Mouse (Mus musculus) erythroblast, embryonic 14.5 days (primary cell): ENCODE data around the gene Lamc1. TPM values are rescaled to one million over a fixed set of nuclear protein-coding genes. Genes with fewer than 3 reads are reported as not detected.
"Not testable (repeated sequence)": the region's sequence is repeated elsewhere in the genome, so short reads cannot be mapped to it uniquely, and the experiment has no call there.

Experiments used
- H3K27me3 ChIP-seq: 2 replicates; pipeline ENCODE4 v1.6.1; 2012; ENCODE audit warnings: inconsistent platforms; ENCODE audit not compliant: control insufficient read depth
- H3K36me3 ChIP-seq: 2 replicates; pipeline ENCODE4 v1.6.1; 2012; ENCODE audit warnings: mild to moderate bottlenecking, inconsistent platforms; ENCODE audit not compliant: control insufficient read depth
- H3K4me1 ChIP-seq: 2 replicates; pipeline ENCODE4 v1.6.1; 2012; ENCODE audit warnings: inconsistent platforms; ENCODE audit not compliant: control insufficient read depth
- H3K4me3 ChIP-seq: replicated peaks from 2 replicates; pipeline ENCODE3; 2012; ENCODE audit warnings: moderate library complexity, mild to moderate bottlenecking, inconsistent platforms
- H3K9me3 ChIP-seq: 2 replicates; pipeline ENCODE4 v1.6.1; 2012; ENCODE audit warnings: low read length, inconsistent platforms, mixed read lengths; ENCODE audit not compliant: control insufficient read depth
- GATA1 ChIP-seq: IDR thresholded peaks from 2 replicates; pipeline ENCODE4 v1.6.1; 2012; ENCODE audit warnings: low read length, inconsistent platforms, mixed read lengths
- TAL1 ChIP-seq: IDR thresholded peaks from 3 replicates; pipeline ENCODE4 v1.6.1; 2012; ENCODE audit warnings: low read length, inconsistent platforms, mixed read lengths
- polyA plus RNA-seq: library from polyadenylated mRNA; stranded (reverse); fragments of >175 nt; gene quantifications from 2 replicates; pipeline ENCODE4 v1.2.3, GENCODE M21; 2012

Gene Lamc1
- polyA plus RNA-seq, 1 experiment = 0.01 TPM

GRCm38 (mm10) chr1:153308179-153308914, 24.2 kb downstream of the Lamc1 start:
- no peaks in the 10 kb centered on the region for H3K9me3 ChIP-seq
- peaks cover 22% of the 10 kb centered on the region for H3K4me1 ChIP-seq
- no peaks in the 10 kb centered on the region for H3K27me3 ChIP-seq
- no peaks in the 10 kb centered on the region for H3K36me3 ChIP-seq
- no peak overlapping the region for H3K4me3 ChIP-seq
- TF ChIP-seq TAL1 (no peak), GATA1 (no peak)

- no peaks in the 10 kb centered on the region for H3K27me3 ChIP-seq
- TF ChIP-seq GATA1 (no peak), TAL1 (no peak)
- no peaks in the 10 kb centered on the region for H3K36me3 ChIP-seq
- no peak overlapping the region for H3K4me3 ChIP-seq
- peaks cover 22% of the 10 kb centered on the region for H3K4me1 ChIP-seq
- no peaks in the 10 kb centered on the region for H3K9me3 ChIP-seq
Measured at GRCm38 (mm10) chr1:153307509-153308178, 24.9 kb downstream of the Lamc1 start.

- H3K27me3 ChIP-seq, H3K36me3 ChIP-seq, H3K9me3 ChIP-seq, H3K4me3 ChIP-seq: not testable (repeated sequence)
- H3K4me1 ChIP-seq = peaks cover 22% of the 10 kb centered on the region
Measured at GRCm38 (mm10) chr1:153305728-153306127, 26.9 kb downstream of the Lamc1 start.

GRCm38 (mm10) chr1:153305249-153305648, 27.3 kb downstream of the Lamc1 start:
- not testable (repeated sequence) for H3K27me3 ChIP-seq, H3K36me3 ChIP-seq, H3K4me3 ChIP-seq, H3K9me3 ChIP-seq
- peaks cover 22% of the 10 kb centered on the region for H3K4me1 ChIP-seq

- H3K9me3 ChIP-seq, H3K4me1 ChIP-seq, H3K36me3 ChIP-seq, H3K27me3 ChIP-seq, H3K4me3 ChIP-seq: not testable (repeated sequence)
Measured at GRCm38 (mm10) chr1:153299436-153299835, 33.1 kb downstream of the Lamc1 start.

GRCm38 (mm10) chr1:153297774-153298363, 34.7 kb downstream of the Lamc1 start:
- H3K4me1 ChIP-seq, H3K27me3 ChIP-seq, H3K9me3 ChIP-seq, H3K36me3 ChIP-seq, H3K4me3 ChIP-seq: not testable (repeated sequence)

- H3K27me3 ChIP-seq = no peaks in the 10 kb centered on the region
Measured at GRCm38 (mm10) chr1:153296035-153296434, 36.6 kb downstream of the Lamc1 start.

GRCm38 (mm10) chr1:153292892-153293291, 39.7 kb downstream of the Lamc1 start:
- Histone ChIP-seq H3K4me3 (no peak overlapping the region), H3K27me3 (no peaks in the 10 kb centered on the region), H3K4me1 (no peaks in the 10 kb centered on the region), H3K36me3 (no peaks in the 10 kb centered on the region), H3K9me3 (no peaks in the 10 kb centered on the region)
- TF ChIP-seq GATA1 = no peak
- no peak for TF ChIP-seq TAL1

More at GRCm38 (mm10) chr1:153296035-153296434, 36.6 kb downstream of the Lamc1 start:
- Histone ChIP-seq H3K4me3 (no peak overlapping the region), H3K4me1 (no peaks in the 10 kb centered on the region), H3K9me3 (no peaks in the 10 kb centered on the region), H3K36me3 (no peaks in the 10 kb centered on the region)
- no peak for TF ChIP-seq TAL1
- no peak for TF ChIP-seq GATA1

GRCm38 (mm10) chr1:153292202-153292601, 40.4 kb downstream of the Lamc1 start:
- Histone ChIP-seq H3K4me1 (no peaks in the 10 kb centered on the region), H3K27me3 (no peaks in the 10 kb centered on the region), H3K9me3 (no peaks in the 10 kb centered on the region), H3K4me3 (no peak overlapping the region), H3K36me3 (no peaks in the 10 kb centered on the region)
- TF ChIP-seq TAL1 = no peak
- no peak for TF ChIP-seq GATA1
